Mouse (Mus musculus): ENCODE measurements around the gene Sfrp5. TPM values are rescaled to one million over a fixed set of nuclear protein-coding genes. Genes with fewer than 3 reads are reported as not detected.

Sfrp5 gene
- polyA plus RNA-seq, 1 experiment from 2014 or later: not detected

- H3K27ac ChIP-seq (ENCODE audit: low read length): no peak overlapping the region
- no peak for DNase-seq (ENCODE audit: low spot score)
- WGBS: 40% methylated on average over 10 of the region's 10 CpGs
- peaks cover 10% of the 10 kb centered on the region; the same call in 1 of the 2 replicates for H3K4me1 ChIP-seq (ENCODE audit: insufficient read depth, low read depth, low read length)
- no peak overlapping the region for H3K9ac ChIP-seq (replicated peaks; ENCODE audit: low read depth)
- ATAC-seq: no peak
- no peaks in the 10 kb centered on the region for H3K9me3 ChIP-seq (ENCODE audit: low read length)
- peak overlapping the region; percentile 96; the same call in 1 of the 2 replicates for H3K4me2 ChIP-seq (replicated peaks; ENCODE audit: low read depth, low read length)
- H3K27me3 ChIP-seq (replicated peaks; ENCODE audit: insufficient read depth, low read length): no peaks in the 10 kb centered on the region
- TF ChIP-seq EP300 (IDR thresholded peaks at IDR 0.05) (no peak), CTCF (IDR thresholded peaks at IDR 0.05) (no peak)
- H3K4me3 ChIP-seq (ENCODE audit: low read depth, low read length): no peak overlapping the region
- no peaks in the 10 kb centered on the region for H3K36me3 ChIP-seq (ENCODE audit: insufficient read depth, low read length)
These were observed 32.6 kb downstream of the Sfrp5 start for GRCm38 (mm10) chr19:42169322-42169975.

- Histone ChIP-seq H3K4me2 (replicated peaks; ENCODE audit: low read depth, low read length) (no peak overlapping the region), H3K4me3 (ENCODE audit: low read depth, low read length) (no peak overlapping the region), H3K9me3 (ENCODE audit: low read length) (no peaks in the 10 kb centered on the region), H3K9ac (replicated peaks; ENCODE audit: low read depth) (no peak overlapping the region), H3K4me1 (ENCODE audit: insufficient read depth, low read depth, low read length) (peaks cover 10% of the 10 kb centered on the region; the same call in 1 of the 2 replicates), H3K36me3 (ENCODE audit: insufficient read depth, low read length) (no peaks in the 10 kb centered on the region), H3K27ac (ENCODE audit: low read length) (no peak overlapping the region), H3K27me3 (replicated peaks; ENCODE audit: insufficient read depth, low read length) (no peaks in the 10 kb centered on the region)
- TF ChIP-seq CTCF (IDR thresholded peaks at IDR 0.05): no peak
- no peak for TF ChIP-seq EP300 (IDR thresholded peaks at IDR 0.05)
- no peak for DNase-seq (ENCODE audit: low spot score)
- 68% methylated on average over 9 of the region's 9 CpGs for WGBS
- ATAC-seq: no peak
These were observed 34.6 kb downstream of the Sfrp5 start for GRCm38 (mm10) chr19:42167489-42167888.

DNA sequence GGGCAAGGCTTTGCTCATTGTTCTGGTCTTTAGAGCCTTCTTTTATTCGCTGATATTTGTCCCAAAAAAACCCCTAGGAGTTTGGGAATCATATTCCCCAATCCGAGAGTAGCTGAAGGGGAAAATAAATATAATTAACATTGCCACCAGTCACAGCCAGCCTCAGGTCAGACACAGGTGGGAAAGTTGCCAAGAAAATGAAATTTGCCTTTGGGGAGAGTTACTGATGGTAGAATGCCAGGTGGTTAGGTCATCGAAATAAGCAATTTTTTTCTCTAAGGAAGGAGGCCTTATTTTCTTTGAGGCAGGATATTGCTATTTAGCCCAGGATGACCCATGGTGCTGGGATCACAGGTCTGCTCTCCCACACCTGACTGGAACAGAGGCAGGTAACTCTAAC, 35.3 kb downstream of the Sfrp5 start:
- 38% methylated on average over 3 of the region's 3 CpGs for WGBS
- Histone ChIP-seq H3K4me3 (ENCODE audit: low read depth, low read length) (no peak overlapping the region), H3K27ac (ENCODE audit: low read length) (no peak overlapping the region), H3K27me3 (replicated peaks; ENCODE audit: insufficient read depth, low read length) (no peaks in the 10 kb centered on the region), H3K9ac (replicated peaks; ENCODE audit: low read depth) (no peak overlapping the region), H3K4me2 (replicated peaks; ENCODE audit: low read depth, low read length) (no peak overlapping the region), H3K4me1 (ENCODE audit: insufficient read depth, low read depth, low read length) (peaks cover 10% of the 10 kb centered on the region; the same call in 1 of the 2 replicates), H3K9me3 (ENCODE audit: low read length) (no peaks in the 10 kb centered on the region), H3K36me3 (ENCODE audit: insufficient read depth, low read length) (no peaks in the 10 kb centered on the region)
- ATAC-seq: no peak
- DNase-seq (ENCODE audit: low spot score): peak; percentile 31
- TF ChIP-seq EP300 (IDR thresholded peaks at IDR 0.05) (no peak), CTCF (IDR thresholded peaks at IDR 0.05) (no peak)

- Histone ChIP-seq H3K9ac (replicated peaks; ENCODE audit: low read depth) (no peak overlapping the region), H3K4me1 (ENCODE audit: insufficient read depth, low read depth, low read length) (peaks cover 3% of the 10 kb centered on the region; the same call in 1 of the 2 replicates), H3K9me3 (ENCODE audit: low read length) (no peaks in the 10 kb centered on the region), H3K4me3 (ENCODE audit: low read depth, low read length) (peak overlapping the region; percentile 1; the same call in 1 of the 2 replicates), H3K27me3 (replicated peaks; ENCODE audit: insufficient read depth, low read length) (no peaks in the 10 kb centered on the region), H3K27ac (ENCODE audit: low read length) (no peak overlapping the region), H3K36me3 (ENCODE audit: insufficient read depth, low read length) (no peaks in the 10 kb centered on the region), H3K4me2 (replicated peaks; ENCODE audit: low read depth, low read length) (peak overlapping the region; percentile 41)
- peak; percentile 93 for TF ChIP-seq CTCF (IDR thresholded peaks at IDR 0.05)
- TF ChIP-seq EP300 (IDR thresholded peaks at IDR 0.05): peak; percentile 55
- WGBS: 2% methylated on average over 12 of the region's 12 CpGs
- DNase-seq (ENCODE audit: low spot score) (peak; percentile 93), ATAC-seq (peak; percentile 35)
These were observed 35.9 kb downstream of the Sfrp5 start for GRCm38 (mm10) chr19:42166130-42166529.

- Histone ChIP-seq H3K4me2 (replicated peaks; ENCODE audit: low read depth, low read length) (no peak overlapping the region), H3K9ac (replicated peaks; ENCODE audit: low read depth) (no peak overlapping the region), H3K36me3 (ENCODE audit: insufficient read depth, low read length) (no peaks in the 10 kb centered on the region), H3K4me3 (ENCODE audit: low read depth, low read length) (no peak overlapping the region), H3K27ac (ENCODE audit: low read length) (no peak overlapping the region), H3K27me3 (replicated peaks; ENCODE audit: insufficient read depth, low read length) (no peaks in the 10 kb centered on the region), H3K9me3 (ENCODE audit: low read length) (no peaks in the 10 kb centered on the region), H3K4me1 (ENCODE audit: insufficient read depth, low read depth, low read length) (no peaks in the 10 kb centered on the region)
- no peak for ATAC-seq
- no peak for DNase-seq (ENCODE audit: low spot score)
- WGBS: 24% methylated on average over 7 of the region's 7 CpGs
- TF ChIP-seq EP300 (IDR thresholded peaks at IDR 0.05): no peak
- TF ChIP-seq CTCF (IDR thresholded peaks at IDR 0.05): no peak
These were observed 37.9 kb downstream of the Sfrp5 start for GRCm38 (mm10) chr19:42164188-42164587.

- DNase-seq (ENCODE audit: low spot score) (no peak), ATAC-seq (no peak)
- H3K9me3 ChIP-seq (ENCODE audit: low read length): no peaks in the 10 kb centered on the region
- H3K36me3 ChIP-seq (ENCODE audit: insufficient read depth, low read length): no peaks in the 10 kb centered on the region
- TF ChIP-seq CTCF (IDR thresholded peaks at IDR 0.05): no peak
- TF ChIP-seq EP300 (IDR thresholded peaks at IDR 0.05): no peak
- H3K4me1 ChIP-seq (ENCODE audit: insufficient read depth, low read depth, low read length): no peaks in the 10 kb centered on the region
- no peaks in the 10 kb centered on the region for H3K27me3 ChIP-seq (replicated peaks; ENCODE audit: insufficient read depth, low read length)
- no peak within 1 kb of the TSS for H3K4me2 ChIP-seq (replicated peaks; ENCODE audit: low read depth, low read length)
- 28% methylated on average over 5 of the region's 5 CpGs for WGBS
- H3K27ac ChIP-seq (ENCODE audit: low read length): no peak within 1 kb of the TSS
- no peak within 1 kb of the TSS for H3K4me3 ChIP-seq (ENCODE audit: low read depth, low read length)
- no peak within 1 kb of the TSS for H3K9ac ChIP-seq (replicated peaks; ENCODE audit: low read depth)
These were observed 38.3 kb downstream of the Sfrp5 start, which contains the start of gene Zfyve27 for GRCm38 (mm10) chr19:42163764-42164163. Gene Zfyve27 (plus strand): TSS chr19:42163951.
